Comparison of ENCODE assay signal across 16 mouse cellular contexts in genomic region chr12:88841350-88841749, GRCm38 (mm10).
"Had no signal": no experiment of that assay in that cellular context is flagged by ENCODE, and none has a peak within 500 bp of the region (broad histone marks: within the 10 kb centered on the region; RNA-seq: fewer than 3 reads in every experiment).

No protein-coding gene starts in this region.

- H3K9me3 ChIP-seq: neural tube, embryonic 13.5 days; neural tube, embryonic 15.5 days; stomach, embryonic 15.5 days had no signal

- H3K27me3 ChIP-seq: neural tube, embryonic 13.5 days; neural tube, embryonic 15.5 days; stomach, embryonic 15.5 days had no signal

- H3K36me3 ChIP-seq: neural tube, embryonic 13.5 days; neural tube, embryonic 15.5 days; stomach, embryonic 15.5 days had no signal

- DNase-seq: retina, postnatal 1 day; right cerebral cortex, adult 18-20 months; right cerebral cortex, postnatal 14 days; right cerebral cortex, postnatal 25 days; right cerebral cortex, postnatal 4 days; spleen, adult 18-20 months; thymus, adult 18-20 months; thymus, adult 2 months; thymus, postnatal 14 days; thymus, postnatal 25 days; thymus, postnatal 36 days; thymus, postnatal 4 days had no signal

- H3K4me1 ChIP-seq: neural tube, embryonic 15.5 days; stomach, embryonic 15.5 days had no signal

- H3K4me2 ChIP-seq: neural tube, embryonic 13.5 days; neural tube, embryonic 15.5 days; stomach, embryonic 15.5 days had no signal

- H3K4me3 ChIP-seq: neural tube, embryonic 13.5 days; neural tube, embryonic 15.5 days; stomach, embryonic 15.5 days had no signal

- H3K9ac ChIP-seq: neural tube, embryonic 13.5 days; neural tube, embryonic 15.5 days; stomach, embryonic 15.5 days had no signal

- H3K27ac ChIP-seq: neural tube, embryonic 13.5 days; neural tube, embryonic 15.5 days; stomach, embryonic 15.5 days; stomach, postnatal 0 days had no signal
